Mouse (Mus musculus): ENCODE measurements around the gene Ccdc136.
"Not testable (repeated sequence)": the region's sequence is repeated elsewhere in the genome, so short reads cannot be mapped to it uniquely, and the experiment has no call there.

Ccdc136 gene

GRCm38 (mm10) chr6:29395910-29396713, at the start of gene Ccdc136:
Gene Ccdc136, plus strand, starts transcription at chr6:29396309.
- no peak for DNase-seq (ENCODE audit: low read depth, low spot score)

- not testable (repeated sequence) for DNase-seq (ENCODE audit: low read depth, low spot score)
Observed at GRCm38 (mm10) chr6:29346512-29346911, 49.6 kb upstream of the Ccdc136 start.

GRCm38 (mm10) chr6:29347189-29347588, 48.9 kb upstream of the Ccdc136 start:
- no peak for DNase-seq (ENCODE audit: low read depth, low spot score)

- peak; percentile 98 for DNase-seq (ENCODE audit: low read depth, low spot score)
Observed at GRCm38 (mm10) chr6:29347665-29348370, 48.3 kb upstream of the Ccdc136 start, which contains the start of gene Calu. Gene Calu, plus strand, starts transcription at chr6:29348069.

- DNase-seq (ENCODE audit: low read depth, low spot score): no peak
Observed at GRCm38 (mm10) chr6:29348371-29348724, 47.8 kb upstream of the Ccdc136 start.

- DNase-seq (ENCODE audit: low read depth, low spot score): no peak
Observed at GRCm38 (mm10) chr6:29351613-29352012, 44.5 kb upstream of the Ccdc136 start.

- no peak for DNase-seq (ENCODE audit: low read depth, low spot score)
Observed at GRCm38 (mm10) chr6:29352816-29353215, 43.3 kb upstream of the Ccdc136 start.

- DNase-seq (ENCODE audit: low read depth, low spot score): no peak
Observed at GRCm38 (mm10) chr6:29359386-29359785, 36.7 kb upstream of the Ccdc136 start.

GRCm38 (mm10) chr6:29360211-29360610, 35.9 kb upstream of the Ccdc136 start:
- DNase-seq (ENCODE audit: low read depth, low spot score): no peak

- DNase-seq (ENCODE audit: low read depth, low spot score): no peak
Observed at GRCm38 (mm10) chr6:29362246-29363128, 33.6 kb upstream of the Ccdc136 start.

- DNase-seq (ENCODE audit: low read depth, low spot score): no peak
Observed at GRCm38 (mm10) chr6:29363129-29363515, 33.0 kb upstream of the Ccdc136 start.

GRCm38 (mm10) chr6:29365277-29365676, 30.8 kb upstream of the Ccdc136 start:
- DNase-seq (ENCODE audit: low read depth, low spot score): no peak

GRCm38 (mm10) chr6:29377386-29377785, 18.7 kb upstream of the Ccdc136 start:
- DNase-seq (ENCODE audit: low read depth, low spot score): no peak

GRCm38 (mm10) chr6:29378678-29379077, 17.4 kb upstream of the Ccdc136 start:
- DNase-seq (ENCODE audit: low read depth, low spot score): no peak

GRCm38 (mm10) chr6:29379954-29380353, 16.2 kb upstream of the Ccdc136 start:
- no peak for DNase-seq (ENCODE audit: low read depth, low spot score)

GRCm38 (mm10) chr6:29382442-29382841, 13.7 kb upstream of the Ccdc136 start:
- DNase-seq (ENCODE audit: low read depth, low spot score): no peak

- no peak for DNase-seq (ENCODE audit: low read depth, low spot score)
Observed at GRCm38 (mm10) chr6:29388052-29388518, 8.0 kb upstream of the Ccdc136 start, which contains the start of gene Opn1sw. Gene Opn1sw, minus strand, starts transcription at chr6:29388468.

- DNase-seq (ENCODE audit: low read depth, low spot score): no peak
Observed at GRCm38 (mm10) chr6:29388606-29389080, 7.5 kb upstream of the Ccdc136 start.

GRCm38 (mm10) chr6:29389425-29389824, 6.7 kb upstream of the Ccdc136 start:
- DNase-seq (ENCODE audit: low read depth, low spot score): no peak

- not testable (repeated sequence) for DNase-seq (ENCODE audit: low read depth, low spot score)
Observed at GRCm38 (mm10) chr6:29390500-29390899, 5.6 kb upstream of the Ccdc136 start.

GRCm38 (mm10) chr6:29391241-29391640, 4.9 kb upstream of the Ccdc136 start:
- DNase-seq (ENCODE audit: low read depth, low spot score): not testable (repeated sequence)

GRCm38 (mm10) chr6:29391802-29392201, 4.3 kb upstream of the Ccdc136 start:
- DNase-seq (ENCODE audit: low read depth, low spot score): no peak
